Mouse (Mus musculus) liver, embryonic 13.5 days (tissue): ENCODE measurements at regions not wholly inside any gene's neighbourhood (a gene's known extent, or its start where the extent isn't known, plus 50 kb on each side); places are given as distances from the start of the nearest gene placed in this dataset.

Experiments used
- ATAC-seq: fragments of 200-750 bp; cut with Nextera tagmentation; 2 replicates; pipeline ENCODE4 v1.8.0; 2017; ENCODE audit warnings: low read depth, mild to moderate bottlenecking, moderate number of reproducible peaks, moderate library complexity
- DNase-seq: peaks from one replicate; pipeline ENCODE4 v3.0.0; 2022
- H3K27ac ChIP-seq: fragments of 300-500 bp; sonication (generic); 2 replicates; pipeline ENCODE4 v1.5.1; 2015; ENCODE audit warnings: moderate library complexity, mild to moderate bottlenecking, inconsistent platforms
- H3K27me3 ChIP-seq: fragments of 300-500 bp; sonication (generic); 2 replicates; pipeline ENCODE4 v1.6.1; 2015; ENCODE audit warnings: mild to moderate bottlenecking, inconsistent platforms
- H3K36me3 ChIP-seq: fragments of 300-500 bp; sonication (generic); 2 replicates; pipeline ENCODE4 v1.6.1; 2015; ENCODE audit warnings: mild to moderate bottlenecking, inconsistent platforms
- H3K4me1 ChIP-seq: fragments of 300-500 bp; sonication (generic); replicated peaks from 2 replicates; pipeline ENCODE4 v1.6.1; 2015; ENCODE audit warnings: inconsistent platforms
- H3K4me2 ChIP-seq: fragments of 300-500 bp; sonication (generic); 2 replicates; pipeline ENCODE4 v1.6.1; 2015; ENCODE audit warnings: inconsistent platforms, mild to moderate bottlenecking, moderate library complexity
- H3K4me3 ChIP-seq: fragments of 300-500 bp; sonication (generic); replicated peaks from 2 replicates; pipeline ENCODE4 v1.5.1; 2015; ENCODE audit warnings: mild to moderate bottlenecking, inconsistent platforms
- H3K9ac ChIP-seq: fragments of 300-500 bp; sonication (generic); 2 replicates; pipeline ENCODE4 v1.6.1; 2015; ENCODE audit warnings: mild to moderate bottlenecking, inconsistent platforms
- H3K9me3 ChIP-seq: fragments of 300-500 bp; sonication (generic); replicated peaks from 2 replicates; pipeline ENCODE4 v1.6.1; 2016; ENCODE audit warnings: inconsistent platforms
- WGBS: fragments of 180-500 bp; shearing (Covaris S2); methylation state at CpG from one replicate; pipeline ENCODE4 v1.1.7; 2015; ENCODE audit not compliant: insufficient replicate concordance; 5-methylcytosine and 5-hydroxymethylcytosine counted together

DNA sequence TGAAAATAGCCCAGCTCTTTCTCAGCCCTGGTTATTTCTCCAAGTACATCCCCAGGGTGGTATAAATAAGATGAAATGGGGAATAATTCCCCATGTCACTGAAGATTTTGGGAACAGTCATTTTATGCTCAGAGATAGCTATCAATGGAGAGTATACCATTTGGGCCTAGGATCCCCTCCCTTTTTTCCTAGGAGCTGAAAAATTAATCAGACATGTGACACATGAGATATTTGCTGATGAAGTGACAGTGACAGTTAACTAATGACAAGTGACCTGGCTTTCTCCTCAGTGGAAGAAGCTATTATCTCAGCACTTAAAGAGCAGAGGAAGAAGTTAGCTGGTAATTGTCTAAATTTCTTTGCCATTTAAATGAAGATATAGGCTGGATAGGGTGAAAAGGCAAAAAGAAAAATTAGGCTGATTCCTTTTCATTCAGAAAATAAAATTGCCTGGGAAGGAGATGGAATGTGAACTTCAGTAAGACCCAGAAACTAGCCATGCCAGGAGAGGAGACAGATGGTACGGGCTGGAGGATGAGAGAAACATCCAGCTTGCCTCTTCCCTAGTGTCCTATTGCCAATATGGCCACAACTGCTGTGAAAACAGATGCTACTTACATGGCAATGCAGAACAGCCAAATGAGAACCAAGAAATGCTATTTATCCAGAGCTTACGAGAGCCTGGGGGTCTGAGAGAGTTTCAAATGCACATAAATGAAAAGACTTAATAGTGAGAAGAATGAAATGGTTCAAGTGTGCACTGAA, 376.1 kb upstream of the Gm11114 start:
- Histone ChIP-seq H3K4me3 (no peak overlapping the region), H3K27ac (no peak overlapping the region), H3K9ac (no peak overlapping the region), H3K4me2 (no peak overlapping the region), H3K27me3 (no peaks in the 10 kb centered on the region), H3K4me1 (no peaks in the 10 kb centered on the region), H3K36me3 (no peaks in the 10 kb centered on the region), H3K9me3 (no peaks in the 10 kb centered on the region)
- no peak for DNase-seq
- no peak for ATAC-seq
- whole genome bisulfite sequencing = 59% methylated on average over 2 of the region's 2 CpGs

- WGBS = 77% methylated on average over 11 of the region's 11 CpGs
- Histone ChIP-seq H3K9ac (no peak overlapping the region), H3K4me1 (no peaks in the 10 kb centered on the region), H3K36me3 (no peaks in the 10 kb centered on the region), H3K4me3 (no peak overlapping the region), H3K27ac (no peak overlapping the region), H3K9me3 (no peaks in the 10 kb centered on the region), H3K4me2 (no peak overlapping the region), H3K27me3 (no peaks in the 10 kb centered on the region)
- DNase-seq (no peak), ATAC-seq (no peak)
Measured at GRCm38 (mm10) chr9:84966558-84967154, 345.9 kb upstream of the Gm11114 start.

DNA sequence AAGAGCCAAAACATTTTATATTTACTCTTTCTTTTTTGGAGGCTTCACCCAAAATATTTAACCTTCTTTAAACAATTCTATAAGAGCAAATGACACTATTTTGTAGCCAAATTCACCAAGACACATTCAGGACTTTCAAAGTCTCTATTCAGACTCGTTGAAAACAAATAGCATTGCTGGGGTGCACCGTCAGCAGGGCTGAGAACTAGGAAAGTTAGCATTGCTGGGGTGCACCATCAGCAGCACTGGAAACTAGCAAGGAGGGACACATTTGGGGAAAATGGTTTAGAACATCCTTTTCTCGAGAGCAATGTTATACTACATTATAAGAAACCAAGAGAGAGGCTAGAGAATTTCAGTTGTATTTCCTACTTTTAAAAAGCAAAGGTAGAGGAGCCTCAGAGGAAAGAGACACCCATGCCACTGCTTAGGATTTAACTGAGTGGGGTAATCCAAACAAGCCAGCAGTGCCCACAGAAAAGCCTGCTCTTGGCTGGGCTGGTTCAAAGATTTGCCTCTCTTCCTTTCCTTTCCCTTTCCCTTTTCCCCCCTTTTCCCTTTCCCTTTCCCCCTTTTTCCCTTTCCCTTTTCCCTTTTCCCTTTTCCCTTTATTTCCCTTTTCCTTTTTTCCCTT, 342.5 kb upstream of the Gm11114 start:
- 53% methylated on average over 3 of the region's 3 CpGs for WGBS
- H3K9ac ChIP-seq = no peak overlapping the region
- H3K27ac ChIP-seq = no peak overlapping the region
- no peaks in the 10 kb centered on the region for H3K36me3 ChIP-seq
- H3K9me3 ChIP-seq = no peaks in the 10 kb centered on the region
- no peak overlapping the region for H3K4me3 ChIP-seq
- ATAC-seq (no peak), DNase-seq (no peak)
- no peak overlapping the region for H3K4me2 ChIP-seq
- no peaks in the 10 kb centered on the region for H3K4me1 ChIP-seq
- H3K27me3 ChIP-seq = no peaks in the 10 kb centered on the region

DNA sequence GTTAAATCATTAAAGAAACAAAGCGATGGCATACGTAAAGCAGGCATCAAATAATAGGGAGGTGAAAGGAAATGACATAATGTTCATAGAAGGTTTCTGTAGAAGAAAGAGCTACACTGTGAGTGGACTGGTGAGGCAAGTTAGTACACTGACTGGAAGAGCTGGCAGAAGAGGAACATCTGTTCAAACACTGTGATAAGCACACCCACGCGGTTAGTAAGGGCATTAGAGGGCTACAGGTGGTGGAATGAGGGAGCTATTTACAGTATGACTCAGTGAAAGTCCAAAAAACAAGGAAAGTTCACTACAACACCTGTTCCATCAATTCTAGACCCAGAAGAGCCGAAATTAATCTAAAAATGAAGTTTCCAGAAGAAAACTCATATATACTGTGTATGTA, 335.1 kb upstream of the Gm11114 start:
- WGBS = 57% methylated on average over 5 of the region's 5 CpGs
- H3K36me3 ChIP-seq = no peaks in the 10 kb centered on the region
- H3K4me1 ChIP-seq = no peaks in the 10 kb centered on the region
- H3K9me3 ChIP-seq = no peaks in the 10 kb centered on the region; the same call in 1 of the 2 replicates
- no peak overlapping the region for H3K9ac ChIP-seq
- no peak overlapping the region for H3K4me2 ChIP-seq
- DNase-seq = no peak
- H3K27ac ChIP-seq = no peak overlapping the region
- no peak for ATAC-seq
- no peak overlapping the region for H3K4me3 ChIP-seq
- H3K27me3 ChIP-seq = no peaks in the 10 kb centered on the region

DNA sequence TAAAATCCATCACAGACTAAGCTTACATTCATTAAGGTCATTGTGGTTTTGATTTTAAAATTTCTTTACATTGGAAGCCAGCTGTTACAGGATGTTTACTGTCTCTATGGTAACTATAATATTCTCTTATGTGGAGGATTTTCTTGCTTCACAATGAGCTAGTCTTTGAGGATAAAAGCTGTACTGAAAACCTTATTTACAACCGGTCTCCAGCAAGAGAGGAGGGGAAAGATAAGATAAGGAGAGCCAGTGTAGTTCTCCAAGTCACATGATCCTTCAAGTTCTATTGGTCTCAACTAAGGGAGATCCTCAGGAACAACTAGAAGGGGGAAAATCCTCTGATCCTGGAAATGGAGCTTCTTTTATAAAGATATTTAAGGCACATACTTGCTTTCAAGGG, 309.2 kb upstream of the Gm11114 start:
- Histone ChIP-seq H3K4me1 (no peaks in the 10 kb centered on the region), H3K4me2 (no peak overlapping the region), H3K36me3 (no peaks in the 10 kb centered on the region), H3K9me3 (no peaks in the 10 kb centered on the region), H3K27ac (no peak overlapping the region), H3K9ac (no peak overlapping the region), H3K4me3 (no peak overlapping the region), H3K27me3 (no peaks in the 10 kb centered on the region)
- DNase-seq (no peak), ATAC-seq (no peak)
- 4% methylated on average over 1 of the region's 1 CpGs for WGBS

GRCm38 (mm10) chr9:85011361-85011760, 301.2 kb upstream of the Gm11114 start:
- Histone ChIP-seq H3K36me3 (no peaks in the 10 kb centered on the region), H3K9me3 (no peaks in the 10 kb centered on the region), H3K9ac (no peak overlapping the region), H3K27ac (no peak overlapping the region), H3K4me2 (no peak overlapping the region), H3K27me3 (no peaks in the 10 kb centered on the region), H3K4me1 (no peaks in the 10 kb centered on the region), H3K4me3 (no peak overlapping the region)
- ATAC-seq (no peak), DNase-seq (no peak)
- WGBS = 41% methylated on average over 1 of the region's 1 CpGs

DNA sequence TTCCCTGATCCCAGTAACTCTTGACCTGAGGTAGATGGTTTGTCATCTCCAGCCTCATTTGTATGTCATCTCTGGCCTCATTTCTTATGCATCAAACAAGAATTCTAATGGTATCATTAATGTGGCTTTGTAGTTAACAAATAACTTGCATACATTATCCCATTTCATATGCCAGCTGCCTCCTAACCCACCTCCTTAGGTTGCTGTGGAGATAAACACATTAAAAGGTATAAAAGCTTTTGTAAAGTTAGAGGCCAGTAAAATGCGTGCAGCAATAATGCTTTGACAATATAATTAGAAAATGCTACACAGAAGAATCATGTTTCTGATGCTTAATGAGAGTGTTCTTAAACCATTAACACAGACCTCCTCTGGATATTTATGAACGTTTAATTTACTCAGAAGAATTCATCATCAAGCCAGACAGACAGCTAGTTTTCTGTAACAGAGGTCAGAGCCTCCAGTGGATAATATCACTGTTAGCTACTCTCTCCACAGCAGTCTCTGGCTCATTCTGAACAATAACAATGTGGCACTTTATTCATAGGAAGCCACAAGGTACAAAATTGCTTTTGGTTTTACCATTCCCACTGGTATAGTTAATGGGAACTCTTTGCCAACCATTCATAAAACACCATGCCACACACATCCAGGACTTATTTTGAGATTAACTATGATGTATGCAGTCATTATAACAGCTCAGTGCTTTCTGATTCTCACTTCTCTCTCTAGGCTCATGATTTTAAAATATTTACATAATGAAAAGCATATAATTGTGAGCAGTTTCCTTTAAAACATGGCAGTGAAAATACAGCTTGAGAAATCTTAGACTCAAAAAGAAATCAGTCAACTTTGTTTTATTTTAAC, 264.2 kb upstream of the Gm11114 start:
- ATAC-seq (no peak), DNase-seq (no peak)
- Histone ChIP-seq H3K36me3 (no peaks in the 10 kb centered on the region), H3K27me3 (no peaks in the 10 kb centered on the region), H3K27ac (no peak overlapping the region), H3K4me1 (no peaks in the 10 kb centered on the region), H3K4me3 (no peak overlapping the region), H3K9ac (no peak overlapping the region), H3K9me3 (no peaks in the 10 kb centered on the region), H3K4me2 (no peak overlapping the region)
- 61% methylated on average over 2 of the region's 2 CpGs for WGBS

- WGBS = 64% methylated on average over 4 of the region's 4 CpGs
- Histone ChIP-seq H3K4me3 (no peak overlapping the region), H3K9me3 (no peaks in the 10 kb centered on the region), H3K4me1 (no peaks in the 10 kb centered on the region), H3K36me3 (no peaks in the 10 kb centered on the region), H3K4me2 (no peak overlapping the region), H3K9ac (no peak overlapping the region), H3K27me3 (no peaks in the 10 kb centered on the region), H3K27ac (no peak overlapping the region)
- ATAC-seq = no peak
- no peak for DNase-seq
Measured at GRCm38 (mm10) chr9:85052526-85052925, 260.0 kb upstream of the Gm11114 start.

GRCm38 (mm10) chr9:85079975-85080374, 232.6 kb upstream of the Gm11114 start:
- no peaks in the 10 kb centered on the region for H3K27me3 ChIP-seq
- H3K9ac ChIP-seq = no peak overlapping the region
- no peaks in the 10 kb centered on the region for H3K4me1 ChIP-seq
- H3K4me2 ChIP-seq = no peak overlapping the region
- ATAC-seq = peak; percentile 86
- H3K9me3 ChIP-seq = no peaks in the 10 kb centered on the region
- DNase-seq = no peak
- 58% methylated on average over 5 of the region's 5 CpGs for WGBS
- H3K36me3 ChIP-seq = no peaks in the 10 kb centered on the region
- H3K27ac ChIP-seq = no peak overlapping the region
- H3K4me3 ChIP-seq = no peak overlapping the region

- no peaks in the 10 kb centered on the region for H3K27me3 ChIP-seq
- no peaks in the 10 kb centered on the region for H3K36me3 ChIP-seq
- peaks cover 8% of the 10 kb centered on the region; the same call in 1 of the 2 replicates for H3K4me1 ChIP-seq
- DNase-seq = no peak
- no peak overlapping the region for H3K27ac ChIP-seq
- 0 out of 2 replicates have a peak, but pooled peaks have one; percentile 65 for ATAC-seq
- no peak overlapping the region for H3K4me3 ChIP-seq
- no peaks in the 10 kb centered on the region for H3K9me3 ChIP-seq
- no peak overlapping the region for H3K4me2 ChIP-seq
- no peak overlapping the region for H3K9ac ChIP-seq
- 50% methylated on average over 6 of the region's 6 CpGs for WGBS
Measured at GRCm38 (mm10) chr9:85088556-85089338, 223.8 kb upstream of the Gm11114 start.
